Mouse (Mus musculus): ENCODE results near the gene Arhgap28. TPM values are rescaled to one million over a fixed set of nuclear protein-coding genes. Genes with fewer than 3 reads are reported as not detected.

Arhgap28 gene
- total and polyA plus RNA-seq, 2 experiments from 2014 or later = 4.0 to 7.6 TPM

- DNase-seq (ENCODE audit: low spot score) (peak; percentile 23), ATAC-seq (no peak)
- 74% methylated on average over 5 of the region's 5 CpGs for WGBS
- H3K4me3 ChIP-seq (ENCODE audit: low read length) = no peak overlapping the region
- no peak overlapping the region for H3K27ac ChIP-seq
- H3K9me3 ChIP-seq (ENCODE audit: low read length) = no peaks in the 10 kb centered on the region
- no peak overlapping the region for H3K4me2 ChIP-seq (ENCODE audit: low read depth, low read length)
- no peak for TF ChIP-seq CTCF (IDR thresholded peaks at IDR 0.05; ENCODE audit: low read depth)
- H3K9ac ChIP-seq (replicated peaks; ENCODE audit: low read length) = no peak overlapping the region
- no peaks in the 10 kb centered on the region for H3K27me3 ChIP-seq (ENCODE audit: insufficient read depth, low read length)
- H3K36me3 ChIP-seq (ENCODE audit: insufficient read depth, low read length) = no peaks in the 10 kb centered on the region
- H3K4me1 ChIP-seq (ENCODE audit: insufficient read depth, low read length) = no peaks in the 10 kb centered on the region
Observed at GRCm38 (mm10) chr17:67899376-67899775, 104.5 kb downstream of the Arhgap28 start.

- no peak overlapping the region for H3K4me2 ChIP-seq (ENCODE audit: low read depth, low read length)
- DNase-seq (ENCODE audit: low spot score) (no peak), ATAC-seq (no peak)
- H3K9me3 ChIP-seq (ENCODE audit: low read length) = no peaks in the 10 kb centered on the region
- no peaks in the 10 kb centered on the region for H3K4me1 ChIP-seq (ENCODE audit: insufficient read depth, low read length)
- no peak overlapping the region for H3K4me3 ChIP-seq (ENCODE audit: low read length)
- no peak overlapping the region for H3K9ac ChIP-seq (replicated peaks; ENCODE audit: low read length)
- no peak overlapping the region for H3K27ac ChIP-seq
- no peaks in the 10 kb centered on the region for H3K36me3 ChIP-seq (ENCODE audit: insufficient read depth, low read length)
- no peak for TF ChIP-seq CTCF (IDR thresholded peaks at IDR 0.05; ENCODE audit: low read depth)
- H3K27me3 ChIP-seq (ENCODE audit: insufficient read depth, low read length) = no peaks in the 10 kb centered on the region
- WGBS = 91% methylated on average over 5 of the region's 5 CpGs
Observed at GRCm38 (mm10) chr17:67896413-67896812, 107.5 kb downstream of the Arhgap28 start.

GRCm38 (mm10) chr17:67889481-67890325, 114.2 kb downstream of the Arhgap28 start:
- no peaks in the 10 kb centered on the region for H3K36me3 ChIP-seq (ENCODE audit: insufficient read depth, low read length)
- 68% methylated on average over 20 of the region's 20 CpGs for WGBS
- no peaks in the 10 kb centered on the region for H3K9me3 ChIP-seq (ENCODE audit: low read length)
- no peak overlapping the region for H3K9ac ChIP-seq (replicated peaks; ENCODE audit: low read length)
- no peaks in the 10 kb centered on the region for H3K4me1 ChIP-seq (ENCODE audit: insufficient read depth, low read length)
- no peaks in the 10 kb centered on the region for H3K27me3 ChIP-seq (ENCODE audit: insufficient read depth, low read length)
- ATAC-seq (no peak), DNase-seq (ENCODE audit: low spot score) (no peak)
- H3K4me2 ChIP-seq (ENCODE audit: low read depth, low read length) = no peak overlapping the region
- no peak overlapping the region for H3K27ac ChIP-seq
- TF ChIP-seq CTCF (IDR thresholded peaks at IDR 0.05; ENCODE audit: low read depth) = no peak
- no peak overlapping the region for H3K4me3 ChIP-seq (ENCODE audit: low read length)

- H3K4me1 ChIP-seq (ENCODE audit: insufficient read depth, low read length) = no peaks in the 10 kb centered on the region
- no peak for TF ChIP-seq CTCF (IDR thresholded peaks at IDR 0.05; ENCODE audit: low read depth)
- H3K27ac ChIP-seq = no peak overlapping the region
- DNase-seq (ENCODE audit: low spot score) (no peak), ATAC-seq (no peak)
- H3K36me3 ChIP-seq (ENCODE audit: insufficient read depth, low read length) = no peaks in the 10 kb centered on the region
- H3K4me3 ChIP-seq (ENCODE audit: low read length) = no peak overlapping the region
- H3K9me3 ChIP-seq (ENCODE audit: low read length) = no peaks in the 10 kb centered on the region
- H3K4me2 ChIP-seq (ENCODE audit: low read depth, low read length) = no peak overlapping the region
- H3K27me3 ChIP-seq (ENCODE audit: insufficient read depth, low read length) = no peaks in the 10 kb centered on the region
- WGBS = 83% methylated on average over 9 of the region's 9 CpGs
- no peak overlapping the region for H3K9ac ChIP-seq (replicated peaks; ENCODE audit: low read length)
Observed at GRCm38 (mm10) chr17:67888081-67888480, 115.8 kb downstream of the Arhgap28 start.

- Histone ChIP-seq H3K36me3 (ENCODE audit: insufficient read depth, low read length) (no peaks in the 10 kb centered on the region), H3K27me3 (ENCODE audit: insufficient read depth, low read length) (no peaks in the 10 kb centered on the region), H3K9ac (replicated peaks; ENCODE audit: low read length) (no peak overlapping the region), H3K27ac (no peak overlapping the region), H3K4me2 (ENCODE audit: low read depth, low read length) (no peak overlapping the region), H3K4me1 (ENCODE audit: insufficient read depth, low read length) (no peaks in the 10 kb centered on the region), H3K9me3 (ENCODE audit: low read length) (no peaks in the 10 kb centered on the region), H3K4me3 (ENCODE audit: low read length) (no peak overlapping the region)
- WGBS = 91% methylated on average over 5 of the region's 5 CpGs
- no peak for ATAC-seq
- DNase-seq (ENCODE audit: low spot score) = no peak
- TF ChIP-seq CTCF (IDR thresholded peaks at IDR 0.05; ENCODE audit: low read depth) = no peak
Observed at GRCm38 (mm10) chr17:67886326-67886725, 117.6 kb downstream of the Arhgap28 start.

GRCm38 (mm10) chr17:67877599-67877998, 126.3 kb downstream of the Arhgap28 start:
- TF ChIP-seq CTCF (IDR thresholded peaks at IDR 0.05; ENCODE audit: low read depth) = no peak
- no peak for ATAC-seq
- DNase-seq (ENCODE audit: low spot score) = no peak
- WGBS = 83% methylated on average over 12 of the region's 12 CpGs
- no peaks in the 10 kb centered on the region for H3K36me3 ChIP-seq (ENCODE audit: insufficient read depth, low read length)
- no peaks in the 10 kb centered on the region for H3K27me3 ChIP-seq (ENCODE audit: insufficient read depth, low read length)
- no peak overlapping the region for H3K9ac ChIP-seq (replicated peaks; ENCODE audit: low read length)
- no peak overlapping the region for H3K4me2 ChIP-seq (ENCODE audit: low read depth, low read length)
- H3K9me3 ChIP-seq (ENCODE audit: low read length) = no peaks in the 10 kb centered on the region
- no peak overlapping the region for H3K27ac ChIP-seq
- no peaks in the 10 kb centered on the region for H3K4me1 ChIP-seq (ENCODE audit: insufficient read depth, low read length)
- H3K4me3 ChIP-seq (ENCODE audit: low read length) = no peak overlapping the region
